ENCODE assay signal across 9 mouse cellular contexts in the genomic region with DNA sequence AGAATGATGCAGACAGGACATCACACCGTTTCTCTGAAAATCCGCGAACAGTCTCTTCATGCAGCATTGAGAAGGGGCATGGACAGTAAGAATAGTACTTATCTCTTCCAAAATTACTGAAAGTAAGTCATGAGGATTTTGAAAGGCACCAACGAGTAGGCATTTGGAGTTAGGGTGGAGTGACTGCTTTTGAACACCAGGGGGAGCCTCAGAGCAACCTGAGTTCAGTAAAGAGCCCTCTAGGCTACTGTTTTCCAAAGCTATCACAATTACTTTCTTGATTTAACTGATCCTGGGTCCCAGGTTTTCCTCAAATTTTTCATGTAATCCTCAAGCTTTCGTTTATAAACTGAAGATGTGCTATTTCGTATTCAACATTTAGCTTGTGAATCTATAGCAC. TPM values are rescaled to one million over a fixed set of nuclear protein-coding genes. Genes with fewer than 3 reads are reported as not detected.
A peak's percentile ranks its signal among the peaks of the same experiment; 100 is the strongest.
DNase-seq lines count a peak whose midpoint lies in the region; TF ChIP-seq lines count a peak whose summit lies in the region.
"Had no signal": no experiment of that assay in that cellular context is flagged by ENCODE, and none has a peak within 500 bp of the region (broad histone marks: within the 10 kb centered on the region; RNA-seq: fewer than 3 reads in every experiment).

No protein-coding gene starts in this region.

- H3K36me3 ChIP-seq in testis, adult 2 months (ENCODE audit: control insufficient read depth, insufficient read depth, low read length): no peaks in the 10 kb centered on the region

- H3K4me3 ChIP-seq in gastrocnemius, adult 2 months: no peak overlapping the region
- peak overlapping the region; percentile 49; the same call in 1 of the 2 replicates for H3K4me3 ChIP-seq in testis, adult 2 months (ENCODE audit: control insufficient read depth, low read depth, low read length)

- intact Hi-C loops in gastrocnemius, adult 2 months (cut with DNase I): no loop called here
- intact Hi-C loops in gastrocnemius, postnatal 36 days (cut with DNase I): no loop called here

- peak; percentile 86 for TF ChIP-seq CTCF in gastrocnemius, adult 2 months (IDR thresholded peaks at IDR 0.05)
- TF ChIP-seq CTCF in testis, adult 2 months (IDR thresholded peaks at IDR 0.05; ENCODE audit: control insufficient read depth, insufficient read depth, insufficient replicate concordance, low read depth, low read length): peak; percentile 25; the same call in 1 of the 2 replicates

- no peak for DNase-seq in gastrocnemius, adult 2 months
- DNase-seq in gastrocnemius, postnatal 36 days: no peak
- peak; percentile 5 for DNase-seq in 3134 (ENCODE audit: extremely low read depth, insufficient read length, low spot score)
- DNase-seq in adrenal gland, postnatal 10 days: peak; percentile 54
- DNase-seq in embryo, embryonic 11.5 days (ENCODE audit: low read depth, low spot score): peak; percentile 37
- DNase-seq in layer of hippocampus, adult 11-12 months (ENCODE audit: low spot score): peak; percentile 32
- peak; percentile 52 for DNase-seq in lung, postnatal 14 days

- no peaks in the 10 kb centered on the region for H3K4me1 ChIP-seq in testis, adult 2 months (ENCODE audit: control insufficient read depth, insufficient read depth, low read length)

- H3K27me3 ChIP-seq in testis, adult 2 months (ENCODE audit: control insufficient read depth, insufficient read depth, low read length): no peaks in the 10 kb centered on the region

- no peak overlapping the region for H3K27ac ChIP-seq in gastrocnemius, adult 2 months
- H3K27ac ChIP-seq in testis, adult 2 months (ENCODE audit: control insufficient read depth, insufficient read depth, low read depth, low read length): no peak overlapping the region

- TF ChIP-seq POLR2A in testis, adult 2 months (IDR thresholded peaks at IDR 0.05; ENCODE audit: control insufficient read depth, low read depth, low read length): no peak

RNA-seq across cellular contexts. Expression of a gene that starts 56.9 kb away (rescaled TPM):
- not detected for total RNA-seq in gastrocnemius, adult 2 months (2021)
- total RNA-seq in gastrocnemius, postnatal 36 days (2021): not detected
- total RNA-seq in adrenal gland, postnatal 10 days (2021): not detected
- not detected in 2 replicates for polyA plus RNA-seq in testis, adult 2 months (2012; rRNA removed)
- total RNA-seq: left cerebral cortex, adult 8-10 months had no signal

Comparison
In these comparisons a context has a peak if more than half of its experiments do, and no peak if none do; other contexts are left out.
1. DNase-seq: peak in 3134 (single experiment), adrenal gland, postnatal 10 days (single experiment), embryo, embryonic 11.5 days (single experiment), layer of hippocampus, adult 11-12 months (single experiment) and lung, postnatal 14 days (single experiment); none in gastrocnemius, adult 2 months (single experiment) and gastrocnemius, postnatal 36 days (0 of 2).